Mouse (Mus musculus) bone marrow, adult 2 months (tissue): ENCODE results near the gene Cnih2.

Experiments
- CTCF ChIP-seq: fragments of 200-500 bp; IDR thresholded peaks from 2 replicates; pipeline ENCODE4 v1.5.1; 2011; ENCODE audit warnings: low read length, control low read depth; ENCODE audit not compliant: control insufficient read depth, insufficient read depth
- POLR2A ChIP-seq: fragments of 200-500 bp; IDR thresholded peaks from 2 replicates; pipeline ENCODE4 v1.6.1; 2011; ENCODE audit warnings: low read depth, mild to moderate bottlenecking, control low read depth, low read length, borderline replicate concordance; ENCODE audit not compliant: control insufficient read depth

DNA sequence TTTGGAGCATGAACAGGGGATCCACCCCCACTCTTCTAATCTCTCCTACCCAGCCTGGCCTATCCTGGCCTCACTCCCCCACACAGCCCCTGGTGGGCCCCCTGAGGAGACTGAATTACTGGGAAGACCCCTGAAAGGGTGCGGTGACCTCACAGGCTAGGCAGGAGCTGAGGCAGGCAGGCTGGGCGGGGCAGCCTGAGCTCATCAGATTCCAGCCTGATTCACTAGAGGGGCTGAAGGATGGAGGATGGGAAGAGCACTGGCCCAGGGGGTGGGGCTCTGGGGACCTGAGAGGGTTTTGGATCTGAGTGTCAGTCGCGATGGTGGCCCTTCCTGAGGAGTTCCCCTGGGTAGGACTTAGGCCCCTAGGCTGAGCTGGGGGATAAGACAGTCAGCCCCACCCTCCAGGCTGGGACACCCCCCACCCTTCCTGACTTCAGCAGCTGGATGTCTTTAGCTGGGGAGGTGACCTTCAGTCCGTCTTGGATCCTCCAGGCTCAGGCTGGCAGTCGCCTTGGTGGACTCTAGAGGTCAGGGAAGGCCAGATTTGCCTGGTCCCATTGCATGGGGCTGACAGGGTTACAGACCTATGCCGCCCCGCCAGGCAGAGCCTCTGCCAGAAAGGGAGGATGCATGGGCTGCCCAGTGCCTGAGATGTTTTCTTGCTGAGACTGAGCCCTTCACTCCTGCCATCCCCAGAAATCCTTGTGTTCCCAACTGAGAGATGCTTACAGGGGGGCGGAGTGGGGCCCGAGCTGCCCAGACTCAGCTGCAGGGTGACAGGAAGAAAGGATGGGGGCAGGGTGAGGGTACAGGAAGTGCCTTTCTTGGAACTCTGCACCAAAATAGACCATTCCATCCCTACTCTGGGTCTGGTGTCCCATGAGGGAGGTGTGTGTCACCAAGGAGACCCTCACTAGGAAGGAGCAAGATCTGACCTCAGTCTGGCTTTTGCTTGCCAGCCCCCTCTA lies 39.2 kb downstream of the Cnih2 start:
- TF ChIP-seq CTCF (no peak), POLR2A (no peak)
